Mouse (Mus musculus) lung, embryonic 15.5 days (tissue): ENCODE measurements at regions not wholly inside any gene's neighbourhood (a gene's known extent, or its start where the extent isn't known, plus 50 kb on each side); places are given as distances from the start of the nearest gene placed in this dataset.

Experiments used
- ATAC-seq: fragments of 200-750 bp; cut with Nextera tagmentation; 2 replicates; pipeline ENCODE4 v1.8.0; 2017; ENCODE audit warnings: moderate number of reproducible peaks, borderline replicate concordance; ENCODE audit not compliant: low FRiP score, low TSS enrichment; ENCODE audit errors: extremely low read depth
- H3K27ac ChIP-seq: fragments of 300-500 bp; sonication (generic); 2 replicates; pipeline ENCODE4 v1.5.1; 2015; ENCODE audit warnings: moderate library complexity, mild to moderate bottlenecking, inconsistent platforms
- H3K27me3 ChIP-seq: fragments of 300-500 bp; sonication (generic); 2 replicates; pipeline ENCODE4 v1.6.1; 2015; ENCODE audit warnings: inconsistent platforms
- H3K36me3 ChIP-seq: fragments of 300-500 bp; sonication (generic); 2 replicates; pipeline ENCODE4 v1.6.1; 2015; ENCODE audit warnings: inconsistent platforms
- H3K4me1 ChIP-seq: fragments of 300-500 bp; sonication (generic); 2 replicates; pipeline ENCODE4 v1.6.1; 2015; ENCODE audit warnings: inconsistent platforms
- H3K4me2 ChIP-seq: fragments of 300-500 bp; sonication (generic); 2 replicates; pipeline ENCODE4 v1.6.1; 2015; ENCODE audit warnings: inconsistent platforms, mild to moderate bottlenecking, moderate library complexity
- H3K4me3 ChIP-seq: fragments of 300-500 bp; sonication (generic); 2 replicates; pipeline ENCODE4 v1.5.1; 2015; ENCODE audit warnings: mild to moderate bottlenecking, inconsistent platforms
- H3K9ac ChIP-seq: fragments of 300-500 bp; sonication (generic); 2 replicates; pipeline ENCODE4 v1.6.1; 2015; ENCODE audit warnings: inconsistent platforms
- H3K9me3 ChIP-seq: fragments of 300-500 bp; sonication (generic); 2 replicates; pipeline ENCODE4 v1.6.1; 2016; ENCODE audit warnings: inconsistent platforms
- WGBS: fragments of 180-500 bp; shearing (Covaris S2); methylation state at CpG from one replicate; pipeline ENCODE4 v1.1.7; 2015; 5-methylcytosine and 5-hydroxymethylcytosine counted together

GRCm38 (mm10) chr14:29784506-29784905 lies 62.8 kb upstream of the Cacna2d3 start:
- Histone ChIP-seq H3K27ac (no peak overlapping the region), H3K36me3 (no peaks in the 10 kb centered on the region), H3K9ac (no peak overlapping the region), H3K4me1 (no peaks in the 10 kb centered on the region), H3K9me3 (no peaks in the 10 kb centered on the region), H3K27me3 (no peaks in the 10 kb centered on the region), H3K4me2 (no peak overlapping the region), H3K4me3 (no peak overlapping the region)
- ATAC-seq, result no peak
- WGBS, result 51% methylated on average over 2 of the region's 2 CpGs

- Histone ChIP-seq H3K4me2 (no peak overlapping the region), H3K9ac (no peak overlapping the region), H3K4me1 (no peaks in the 10 kb centered on the region), H3K36me3 (no peaks in the 10 kb centered on the region), H3K9me3 (no peaks in the 10 kb centered on the region), H3K4me3 (no peak overlapping the region), H3K27ac (no peak overlapping the region), H3K27me3 (no peaks in the 10 kb centered on the region)
- no peak for ATAC-seq
- WGBS, result 56% methylated on average over 3 of the region's 3 CpGs
Observed at GRCm38 (mm10) chr14:29786431-29786830, 64.8 kb upstream of the Cacna2d3 start.

- Histone ChIP-seq H3K9ac (no peak overlapping the region), H3K4me2 (no peak overlapping the region), H3K27ac (no peak overlapping the region), H3K9me3 (no peaks in the 10 kb centered on the region), H3K4me1 (no peaks in the 10 kb centered on the region), H3K36me3 (no peaks in the 10 kb centered on the region), H3K4me3 (no peak overlapping the region), H3K27me3 (no peaks in the 10 kb centered on the region)
- WGBS, result 89% methylated on average over 7 of the region's 7 CpGs
- ATAC-seq, result no peak
Observed at GRCm38 (mm10) chr14:29787796-29788195, 66.1 kb upstream of the Cacna2d3 start.

- Histone ChIP-seq H3K4me1 (no peaks in the 10 kb centered on the region), H3K27ac (no peak overlapping the region), H3K36me3 (no peaks in the 10 kb centered on the region), H3K9ac (no peak overlapping the region), H3K27me3 (no peaks in the 10 kb centered on the region), H3K4me3 (no peak overlapping the region), H3K4me2 (no peak overlapping the region), H3K9me3 (no peaks in the 10 kb centered on the region)
- WGBS, result 74% methylated on average over 7 of the region's 7 CpGs
- no peak for ATAC-seq
Observed at GRCm38 (mm10) chr14:29788351-29788750, 66.7 kb upstream of the Cacna2d3 start.

GRCm38 (mm10) chr14:29795325-29795724 lies 73.7 kb upstream of the Cacna2d3 start:
- Histone ChIP-seq H3K27me3 (no peaks in the 10 kb centered on the region), H3K4me3 (no peak overlapping the region), H3K4me1 (no peaks in the 10 kb centered on the region), H3K36me3 (no peaks in the 10 kb centered on the region), H3K9ac (no peak overlapping the region), H3K4me2 (no peak overlapping the region), H3K9me3 (no peaks in the 10 kb centered on the region), H3K27ac (no peak overlapping the region)
- 60% methylated on average over 2 of the region's 2 CpGs for WGBS
- ATAC-seq, result no peak

GRCm38 (mm10) chr14:29796396-29796795 lies 74.7 kb upstream of the Cacna2d3 start:
- Histone ChIP-seq H3K9ac (no peak overlapping the region), H3K9me3 (no peaks in the 10 kb centered on the region), H3K4me1 (no peaks in the 10 kb centered on the region), H3K27ac (no peak overlapping the region), H3K4me3 (no peak overlapping the region), H3K27me3 (no peaks in the 10 kb centered on the region), H3K4me2 (no peak overlapping the region), H3K36me3 (no peaks in the 10 kb centered on the region)
- no peak for ATAC-seq
- WGBS, result 61% methylated on average over 7 of the region's 7 CpGs

- Histone ChIP-seq H3K9ac (no peak overlapping the region), H3K27me3 (no peaks in the 10 kb centered on the region), H3K9me3 (no peaks in the 10 kb centered on the region), H3K4me1 (no peaks in the 10 kb centered on the region), H3K4me2 (no peak overlapping the region), H3K4me3 (no peak overlapping the region), H3K36me3 (no peaks in the 10 kb centered on the region), H3K27ac (no peak overlapping the region)
- WGBS, result 75% methylated on average over 13 of the region's 13 CpGs
- no peak for ATAC-seq
Observed at GRCm38 (mm10) chr14:29799852-29800251, 78.2 kb upstream of the Cacna2d3 start.

GRCm38 (mm10) chr14:29805234-29805633 lies 83.6 kb upstream of the Cacna2d3 start:
- ATAC-seq, result no peak
- H3K9ac ChIP-seq, result no peak overlapping the region
- no peaks in the 10 kb centered on the region for H3K36me3 ChIP-seq
- H3K4me3 ChIP-seq, result no peak overlapping the region
- no peak overlapping the region for H3K4me2 ChIP-seq
- H3K9me3 ChIP-seq, result no peaks in the 10 kb centered on the region
- H3K4me1 ChIP-seq, result no peaks in the 10 kb centered on the region
- no peak overlapping the region for H3K27ac ChIP-seq
- no peaks in the 10 kb centered on the region for H3K27me3 ChIP-seq
- 83% methylated on average over 6 of the region's 6 CpGs for WGBS

GRCm38 (mm10) chr14:29807881-29808280 lies 86.2 kb upstream of the Cacna2d3 start:
- ATAC-seq, result no peak
- H3K9me3 ChIP-seq, result no peaks in the 10 kb centered on the region
- H3K4me3 ChIP-seq, result no peak overlapping the region
- no peaks in the 10 kb centered on the region for H3K36me3 ChIP-seq
- no peaks in the 10 kb centered on the region for H3K27me3 ChIP-seq
- H3K9ac ChIP-seq, result no peak overlapping the region
- no peaks in the 10 kb centered on the region for H3K4me1 ChIP-seq
- no peak overlapping the region for H3K4me2 ChIP-seq
- no peak overlapping the region for H3K27ac ChIP-seq
- WGBS, result 61% methylated on average over 9 of the region's 9 CpGs

- H3K27me3 ChIP-seq, result no peaks in the 10 kb centered on the region
- H3K9me3 ChIP-seq, result no peaks in the 10 kb centered on the region
- no peak for ATAC-seq
- H3K4me3 ChIP-seq, result no peak overlapping the region
- no peak overlapping the region for H3K4me2 ChIP-seq
- no peaks in the 10 kb centered on the region for H3K4me1 ChIP-seq
- H3K9ac ChIP-seq, result no peak overlapping the region
- 52% methylated on average over 4 of the region's 4 CpGs for WGBS
- no peak overlapping the region for H3K27ac ChIP-seq
- H3K36me3 ChIP-seq, result no peaks in the 10 kb centered on the region
Observed at GRCm38 (mm10) chr14:29814626-29815025, 93.0 kb upstream of the Cacna2d3 start.

GRCm38 (mm10) chr14:29817548-29817947 lies 95.9 kb upstream of the Cacna2d3 start:
- ATAC-seq, result peak; percentile 35; the same call in 1 of the 2 replicates
- 42% methylated on average over 4 of the region's 4 CpGs for WGBS
- no peak overlapping the region for H3K4me2 ChIP-seq
- H3K36me3 ChIP-seq, result no peaks in the 10 kb centered on the region
- no peaks in the 10 kb centered on the region for H3K9me3 ChIP-seq
- H3K4me3 ChIP-seq, result no peak overlapping the region
- H3K27ac ChIP-seq, result no peak overlapping the region
- H3K9ac ChIP-seq, result no peak overlapping the region
- no peaks in the 10 kb centered on the region for H3K27me3 ChIP-seq
- no peaks in the 10 kb centered on the region for H3K4me1 ChIP-seq

GRCm38 (mm10) chr14:29818251-29818650 lies 96.6 kb upstream of the Cacna2d3 start:
- no peak overlapping the region for H3K4me3 ChIP-seq
- no peak overlapping the region for H3K27ac ChIP-seq
- no peaks in the 10 kb centered on the region for H3K36me3 ChIP-seq
- no peak for ATAC-seq
- H3K4me2 ChIP-seq, result no peak overlapping the region
- H3K9me3 ChIP-seq, result no peaks in the 10 kb centered on the region
- no peak overlapping the region for H3K9ac ChIP-seq
- no peaks in the 10 kb centered on the region for H3K27me3 ChIP-seq
- 82% methylated on average over 7 of the region's 7 CpGs for WGBS
- no peaks in the 10 kb centered on the region for H3K4me1 ChIP-seq

- no peak for ATAC-seq
- Histone ChIP-seq H3K4me1 (no peaks in the 10 kb centered on the region), H3K36me3 (no peaks in the 10 kb centered on the region), H3K27ac (no peak overlapping the region), H3K4me2 (no peak overlapping the region), H3K9me3 (no peaks in the 10 kb centered on the region), H3K4me3 (no peak overlapping the region), H3K27me3 (no peaks in the 10 kb centered on the region), H3K9ac (no peak overlapping the region)
- 78% methylated on average over 2 of the region's 2 CpGs for WGBS
Observed at GRCm38 (mm10) chr14:29818751-29819150, 97.1 kb upstream of the Cacna2d3 start.
